Mouse (Mus musculus) layer of hippocampus, postnatal 25 days (tissue): Measurements from ENCODE around the gene Sarm1. TPM values are rescaled to one million over a fixed set of nuclear protein-coding genes. Genes with fewer than 3 reads are reported as not detected.
A peak's percentile ranks its signal among the peaks of the same experiment; 100 is the strongest.

Experiments used
- DNase-seq, 2 experiments: peaks; one replicate each; pipeline ENCODE4 v3.0.0; 2022; ENCODE audit warnings: mixed read lengths in 2 of 2, low spot score in 1 of 2; ENCODE audit errors: extremely low spot score in 1 of 2
- total RNA-seq, 2 experiments: library from RNA; stranded (reverse); gene quantifications; 2 replicates each; pipeline ENCODE4 v1.2.3; 2021

Sarm1 gene
- total RNA-seq, 2 experiments from 2014 or later, result 39.5 to 40.8 TPM

GRCm38 (mm10) chr11:78465568-78466180 is 31.9 kb downstream of the Sarm1 start, which contains the start of gene Slc46a1:
Gene Slc46a1 (plus strand): TSS chr11:78465697.
- peak; percentile 61 to 69 for DNase-seq

DNA sequence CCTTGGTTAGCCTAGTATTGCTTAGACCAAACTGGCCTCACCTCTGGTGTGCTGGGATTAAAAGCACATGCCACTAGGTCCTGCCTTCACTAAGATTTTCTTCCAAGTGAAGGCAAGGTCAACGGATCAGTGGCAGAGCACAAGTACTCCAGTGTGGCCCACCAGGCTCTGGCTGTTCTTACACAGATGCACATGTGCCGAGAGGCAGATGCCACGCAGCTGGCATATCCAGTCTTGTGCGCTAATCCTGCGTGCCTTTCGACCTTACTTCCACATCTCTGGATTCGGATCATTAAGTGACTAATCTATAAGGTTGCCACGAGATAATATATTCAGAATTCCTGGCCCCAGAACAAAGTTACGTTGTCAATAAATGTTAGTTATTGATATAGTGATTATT is 32.4 kb downstream of the Sarm1 start:
- DNase-seq, result no peak

DNA sequence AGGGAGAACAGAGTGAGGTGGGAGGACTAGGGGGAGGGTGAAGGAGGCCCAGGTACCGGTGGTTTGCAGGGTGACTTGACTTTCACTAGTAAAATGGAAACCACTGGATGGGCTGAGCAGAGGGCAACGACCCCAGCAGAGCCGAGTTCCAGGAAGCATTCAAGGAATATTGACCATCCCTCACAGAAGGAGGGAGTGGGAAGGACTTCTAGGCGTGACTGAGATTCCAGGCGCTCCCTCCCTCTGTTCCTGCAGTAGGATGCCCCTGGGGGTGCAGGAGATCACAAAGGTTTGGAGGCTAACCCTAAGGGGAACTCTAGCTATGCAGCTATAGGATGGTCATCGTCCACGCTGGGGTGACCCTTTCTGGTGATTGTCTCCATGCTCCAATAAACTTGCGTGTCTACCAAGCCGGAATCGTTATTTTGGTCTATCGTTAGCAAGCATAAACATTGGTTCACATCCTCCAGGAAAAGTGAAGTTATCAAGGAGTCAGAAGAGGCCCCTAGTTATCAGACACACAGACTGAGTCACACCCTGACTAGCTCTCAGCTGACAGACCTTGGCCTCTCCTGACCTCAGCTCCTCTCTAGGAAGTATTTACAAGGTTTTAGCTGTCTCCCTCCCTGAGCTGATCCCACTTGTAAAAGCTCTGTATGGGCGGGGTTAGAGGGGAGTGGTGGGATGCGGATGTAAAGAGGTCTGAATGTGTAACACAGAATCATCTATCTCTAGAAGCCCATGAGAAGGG is 34.1 kb downstream of the Sarm1 start:
- DNase-seq, result no peak

DNA sequence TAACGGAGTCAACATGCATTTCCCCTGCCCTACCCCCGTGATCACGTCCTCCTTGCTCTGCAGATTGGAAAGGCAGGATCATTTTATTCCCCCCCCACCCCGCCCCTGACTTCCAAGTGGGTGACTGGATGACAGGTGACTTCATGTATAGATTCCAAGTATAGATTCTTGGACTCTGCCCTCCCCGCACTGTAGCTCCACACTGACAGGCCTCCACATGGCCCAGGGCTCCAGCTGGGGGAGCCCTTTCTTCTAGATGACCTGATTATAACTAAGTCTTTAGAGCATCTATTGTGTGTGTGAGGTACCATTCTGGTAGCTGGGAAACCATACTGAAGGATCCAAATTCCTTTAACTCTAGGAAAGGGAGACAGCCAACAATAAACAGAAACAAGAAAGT is 34.9 kb downstream of the Sarm1 start:
- no peak for DNase-seq

- DNase-seq, result no peak
Measured at GRCm38 (mm10) chr11:78461894-78462293, 35.7 kb downstream of the Sarm1 start.

DNA sequence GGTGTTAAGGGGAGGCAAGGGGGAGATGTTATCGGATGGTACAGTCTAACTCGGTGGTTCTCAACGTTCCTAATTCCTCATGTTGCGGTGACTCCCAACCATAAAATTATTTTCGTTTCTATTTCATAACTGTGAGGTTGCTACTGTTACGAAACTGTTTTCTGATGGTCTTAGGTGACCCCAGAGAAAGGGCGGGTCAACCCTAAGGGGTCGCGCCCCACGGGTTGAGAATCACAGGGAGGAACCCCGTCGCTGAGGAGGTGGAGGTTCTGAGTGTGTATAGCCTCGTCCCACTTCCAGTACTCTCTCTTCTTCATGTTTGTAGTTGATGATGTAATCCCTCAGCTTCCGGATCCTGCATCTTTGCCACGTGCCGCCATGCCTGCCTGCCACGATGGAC is 38.8 kb downstream of the Sarm1 start:
- DNase-seq, result no peak

GRCm38 (mm10) chr11:78455308-78455707 is 42.2 kb downstream of the Sarm1 start:
- peak in 1 of 2 experiments; percentile 43 for DNase-seq

GRCm38 (mm10) chr11:78454276-78454675 is 43.3 kb downstream of the Sarm1 start:
- no peak for DNase-seq

DNA sequence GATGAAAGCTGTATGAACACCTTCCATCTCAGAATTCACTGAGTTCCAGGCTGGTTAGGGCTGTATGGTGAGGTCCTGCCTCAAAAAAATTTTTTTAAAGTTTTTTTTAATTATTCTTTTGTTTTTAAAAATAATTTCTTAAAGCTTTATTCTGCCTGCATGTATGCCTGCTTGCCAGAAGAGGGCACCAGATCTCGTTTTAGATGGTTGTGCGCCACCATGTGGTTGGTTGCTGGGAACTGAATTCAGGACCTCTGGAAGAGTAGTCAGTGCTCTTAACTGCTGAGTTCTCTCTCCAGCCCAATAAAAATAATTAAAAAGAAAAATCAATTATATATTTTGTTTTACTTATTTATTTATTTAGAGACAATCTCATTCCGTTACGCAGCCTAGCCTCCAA is 43.9 kb downstream of the Sarm1 start:
- DNase-seq, result peak; percentile 39 to 73

- no peak for DNase-seq
Measured at GRCm38 (mm10) chr11:78450337-78450736, 47.2 kb downstream of the Sarm1 start.

DNA sequence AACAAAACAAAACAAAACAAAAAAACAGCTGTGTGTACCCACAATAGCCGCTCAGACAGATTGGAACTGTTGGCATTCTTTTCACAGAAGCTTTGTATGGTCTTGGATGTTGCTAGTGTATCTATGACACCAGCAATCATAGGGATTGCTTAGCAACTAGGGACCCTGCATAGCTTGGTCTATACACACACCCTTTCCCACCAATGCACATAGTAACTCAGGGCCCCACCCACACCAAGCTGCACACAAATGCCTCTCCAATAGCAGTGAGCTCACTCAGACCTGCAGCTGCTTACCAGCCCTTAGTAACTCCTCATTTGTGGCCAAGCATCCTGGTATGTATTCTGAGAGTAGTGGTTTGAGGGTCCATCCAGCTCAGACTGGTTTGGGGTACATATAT is 49.3 kb downstream of the Sarm1 start:
- no peak for DNase-seq

DNA sequence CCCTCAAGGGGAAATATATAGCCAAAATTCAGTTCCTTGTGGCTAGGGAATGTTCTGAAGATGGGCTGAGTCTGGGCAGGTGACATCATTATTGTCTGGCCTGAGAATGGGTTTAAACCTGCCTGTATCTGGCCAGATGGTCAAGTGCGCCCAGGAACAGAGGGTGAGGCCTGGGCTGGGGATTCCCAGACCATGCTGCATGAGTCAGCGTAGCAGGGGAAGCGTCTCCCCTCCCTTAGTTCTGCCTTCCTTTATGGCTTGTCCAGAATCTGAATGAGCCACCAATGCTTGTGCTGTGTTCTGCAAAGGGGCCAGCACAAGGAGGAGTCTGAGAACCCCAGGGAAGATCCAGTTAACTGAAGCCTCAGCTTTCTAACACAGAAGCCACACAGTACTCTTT is 50.4 kb downstream of the Sarm1 start:
- no peak for DNase-seq

DNA sequence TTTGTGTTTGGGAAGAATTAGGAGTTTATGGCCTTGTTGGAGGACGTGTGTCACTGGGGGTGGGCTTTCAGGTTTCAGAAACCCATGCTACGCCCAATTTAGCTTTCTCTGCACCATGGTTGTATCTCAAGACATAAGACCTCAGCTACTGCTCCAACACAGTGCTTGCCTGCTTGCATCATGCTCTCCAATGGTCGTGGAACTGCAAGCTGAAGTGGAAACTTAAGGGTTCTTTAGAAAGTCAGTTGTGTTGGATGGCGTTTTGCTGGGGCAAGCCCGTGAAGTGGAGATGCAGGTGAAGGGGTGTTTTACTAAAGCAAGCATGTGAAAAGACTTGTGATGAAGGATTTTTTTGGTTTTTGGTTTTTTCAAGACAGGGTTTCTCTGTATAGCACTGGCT is 54.4 kb downstream of the Sarm1 start:
- DNase-seq, result no peak

GRCm38 (mm10) chr11:78438399-78438930 is 59.1 kb downstream of the Sarm1 start:
- DNase-seq, result no peak

DNA sequence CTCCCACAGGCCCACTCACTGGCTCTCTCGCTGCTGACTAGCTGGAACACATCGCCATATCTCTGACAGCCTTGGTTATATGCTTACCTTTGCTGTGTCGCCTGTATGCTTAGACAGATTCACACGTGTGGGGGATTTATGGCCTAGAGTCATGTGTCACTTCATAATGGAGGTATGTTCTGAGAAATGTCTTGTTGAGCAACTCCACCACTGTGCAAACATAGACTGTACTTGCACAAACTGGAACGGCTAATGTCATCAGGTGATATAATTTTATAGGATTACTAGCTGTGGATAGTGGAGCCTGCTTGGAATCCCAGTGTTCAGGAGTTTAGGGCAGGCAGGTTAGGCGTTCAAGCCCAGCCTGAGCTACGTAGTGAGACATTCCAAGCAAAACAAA is 60.4 kb downstream of the Sarm1 start:
- DNase-seq, result no peak

DNA sequence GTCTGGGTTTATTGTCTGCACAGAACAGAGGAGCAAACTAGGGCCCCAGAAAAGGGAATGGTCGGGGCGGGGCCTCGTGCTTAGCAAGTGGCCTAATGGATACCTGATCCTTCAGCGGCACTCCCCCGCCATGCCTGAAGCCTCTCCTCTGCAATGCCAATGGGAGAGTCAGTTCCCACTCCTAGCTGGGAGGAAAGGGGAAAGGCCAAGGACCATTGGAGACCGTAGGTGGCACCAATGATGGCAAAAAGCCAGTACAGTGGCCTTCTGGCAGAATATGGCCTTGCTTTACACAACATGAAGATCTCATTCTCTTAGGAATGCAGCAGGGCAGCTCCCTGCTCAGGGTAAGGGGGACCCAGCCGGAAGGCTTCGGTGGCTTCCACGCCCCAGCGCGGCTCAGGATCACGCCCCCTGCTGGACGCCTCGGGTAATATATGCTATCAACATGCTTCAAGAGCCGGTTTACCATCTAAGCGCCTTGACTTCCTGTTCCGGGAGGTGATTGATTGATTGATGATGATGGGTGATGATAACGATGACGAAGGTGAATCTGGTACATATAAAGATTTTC is 61.7 kb downstream of the Sarm1 start:
- peak in 1 of 2 experiments; percentile 27 for DNase-seq

- no peak for DNase-seq
Measured at GRCm38 (mm10) chr11:78434052-78434451, 63.5 kb downstream of the Sarm1 start.

- no peak for DNase-seq
Measured at GRCm38 (mm10) chr11:78431176-78431575, 66.4 kb downstream of the Sarm1 start.

DNA sequence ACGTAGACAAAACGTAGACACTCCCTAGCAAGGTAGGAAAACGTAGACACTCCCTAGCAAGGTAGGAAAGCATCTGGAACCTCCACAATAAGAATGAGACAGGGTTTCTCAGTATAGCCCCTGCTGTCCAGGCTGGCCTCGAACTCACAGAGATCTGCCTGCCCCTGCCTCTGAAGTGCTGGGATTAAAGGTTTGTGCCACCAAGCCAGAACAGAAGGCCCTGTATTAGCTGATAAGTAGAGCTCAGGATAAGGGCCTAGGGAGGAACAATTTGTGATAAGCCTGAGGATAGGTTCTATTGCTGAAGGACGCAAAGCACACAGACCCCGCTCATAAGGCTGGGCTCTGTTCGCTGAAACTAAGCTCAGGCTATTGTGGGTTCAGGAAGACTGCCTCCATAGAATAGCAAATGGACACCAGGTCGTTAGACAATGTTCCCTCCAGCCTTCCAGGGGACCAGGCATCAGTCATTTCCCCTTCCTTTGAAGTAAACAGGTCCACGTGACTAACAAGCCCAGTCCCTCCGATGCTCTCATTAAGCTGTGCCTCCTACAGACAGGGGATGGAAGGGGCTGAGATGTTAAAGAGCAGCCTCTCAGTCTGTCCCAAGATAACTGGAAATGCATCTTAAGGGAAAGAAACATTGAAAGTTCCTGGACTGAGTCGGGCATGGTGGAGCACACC is 67.2 kb downstream of the Sarm1 start:
- no peak for DNase-seq

DNA sequence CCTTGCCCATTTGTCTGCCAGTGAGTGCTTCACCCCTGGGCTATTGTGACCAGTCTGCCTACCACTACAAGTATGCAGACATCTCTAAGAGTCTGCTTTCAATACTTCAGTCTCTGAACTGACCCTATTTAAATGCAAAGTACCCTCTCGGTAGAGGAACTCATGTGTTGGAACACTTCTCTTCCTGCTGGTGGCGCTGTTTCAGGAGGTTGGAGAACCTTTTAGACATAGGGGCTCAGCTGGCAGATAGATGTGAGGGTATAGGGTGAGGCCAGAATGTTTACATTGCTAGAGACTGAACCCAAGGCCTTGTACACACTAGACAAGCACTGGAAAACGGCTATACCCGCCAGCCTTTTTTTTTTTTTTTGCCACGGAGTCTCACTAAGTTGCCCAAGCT is 69.2 kb downstream of the Sarm1 start:
- DNase-seq, result no peak

DNA sequence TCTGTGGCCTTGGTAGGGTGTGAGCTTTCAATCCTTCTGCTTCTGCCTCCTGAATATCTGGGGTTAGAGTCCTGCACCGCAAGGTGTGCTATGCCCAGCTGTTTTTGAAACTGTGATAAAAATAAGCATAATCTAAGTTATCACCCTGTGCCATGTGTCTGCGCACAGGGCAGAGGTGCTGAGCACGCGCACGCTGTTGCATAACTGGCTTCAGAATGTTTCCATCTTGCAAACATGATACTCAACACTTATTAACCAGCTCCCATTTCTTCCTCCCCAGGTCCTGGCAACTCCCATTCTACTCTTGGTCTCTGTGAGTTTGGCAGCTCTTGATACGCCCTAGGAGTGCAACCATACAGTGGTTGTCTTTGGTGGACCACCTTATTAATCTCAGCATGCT is 69.9 kb downstream of the Sarm1 start:
- DNase-seq, result no peak
